Mouse (Mus musculus) forebrain, postnatal 0 days (tissue): ENCODE measurements around the gene Cad. TPM values are rescaled to one million over a fixed set of nuclear protein-coding genes. Genes with fewer than 3 reads are reported as not detected.

ENCODE experiments used
- ATAC-seq: fragments of 200-750 bp; cut with Nextera tagmentation; 2 replicates; pipeline ENCODE4 v1.8.0; 2017; ENCODE audit warnings: mild to moderate bottlenecking, moderate library complexity
- DNase-seq: peaks from one replicate; pipeline ENCODE4 v3.0.0-alpha.2; 2015
- H3K27ac ChIP-seq: fragments of 300-500 bp; sonication (generic); 2 replicates; pipeline ENCODE4 v1.5.1; 2014; ENCODE audit warnings: low read depth, mild to moderate bottlenecking, antibody characterized with exemption, low read length, moderate library complexity, mixed read lengths
- H3K27me3 ChIP-seq: fragments of 300-500 bp; sonication (generic); 2 replicates; pipeline ENCODE4 v1.6.1; 2014; ENCODE audit warnings: mild to moderate bottlenecking, low read length, mixed read lengths; ENCODE audit not compliant: insufficient read depth
- H3K36me3 ChIP-seq: fragments of 300-500 bp; sonication (generic); 2 replicates; pipeline ENCODE4 v1.6.1; 2014; ENCODE audit warnings: mild to moderate bottlenecking, moderate library complexity; ENCODE audit not compliant: insufficient read depth
- H3K4me1 ChIP-seq: fragments of 300-500 bp; sonication (generic); 2 replicates; pipeline ENCODE4 v1.6.1; 2014; ENCODE audit warnings: antibody characterized with exemption; ENCODE audit not compliant: insufficient read depth
- H3K4me2 ChIP-seq: fragments of 300-500 bp; sonication (generic); 2 replicates; pipeline ENCODE4 v1.6.1; 2014; ENCODE audit warnings: low read depth, mild to moderate bottlenecking, moderate library complexity
- H3K4me3 ChIP-seq: fragments of 300-500 bp; sonication (generic); 2 replicates; pipeline ENCODE4 v1.5.1; 2014; ENCODE audit warnings: low read depth, low read length, mixed read lengths
- H3K9ac ChIP-seq: fragments of 300-500 bp; sonication (generic); 2 replicates; pipeline ENCODE4 v1.6.1; 2014; ENCODE audit warnings: mild to moderate bottlenecking
- H3K9me3 ChIP-seq: fragments of 300-500 bp; sonication (generic); 2 replicates; pipeline ENCODE4 v1.6.1; 2016; ENCODE audit warnings: low read length
- CTCF ChIP-seq: sonication (generic); IDR thresholded peaks from 2 replicates; pipeline ENCODE4 v1.5.1; 2016; ENCODE audit warnings: antibody characterized with exemption, control low read depth, low read depth
- WGBS: fragments of 180-500 bp; shearing (Covaris S2); extraction: QIAGEN DNeasy Blood & Tissue Kit; methylation state at CpG from one replicate; pipeline ENCODE4 v1.1.7; 2014; 5-methylcytosine and 5-hydroxymethylcytosine counted together
- polyA plus RNA-seq: library from polyadenylated mRNA; unstranded; fragments of >200 nt; fragmentation: Nextera tagmentation; extraction: Ambion mirVana; gene quantifications from 2 replicates; pipeline ENCODE4 v1.2.1, GENCODE M21; 2015
- total RNA-seq: library from RNA; depleted of rRNA; stranded (reverse); fragments of >200 nt; gene quantifications from 2 replicates; pipeline ENCODE4 v1.2.3, GENCODE M21; 2014

Gene Cad
- total and polyA plus RNA-seq, 2 experiments from 2014 or later, result 6.4 to 28.7 TPM

DNA sequence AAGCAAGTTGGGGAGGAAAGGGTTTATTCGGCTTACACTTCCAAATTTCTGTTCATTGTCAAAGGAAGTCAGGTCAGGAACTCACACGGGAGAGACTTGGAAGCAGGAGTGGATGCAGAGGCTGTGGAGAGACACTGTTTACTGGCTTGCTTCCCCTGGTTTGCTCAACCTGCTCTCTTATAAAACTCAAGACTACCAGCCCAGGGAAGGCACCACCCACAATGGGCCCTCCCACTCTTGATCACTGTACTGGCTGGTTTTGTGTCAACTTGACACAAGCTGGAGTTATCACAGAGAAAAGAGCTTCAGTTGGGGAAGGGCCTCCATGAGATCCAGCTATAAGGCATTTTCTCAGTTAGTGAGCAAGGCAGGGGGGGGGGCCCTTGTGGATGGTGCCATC is 16.5 kb downstream of the Cad start:
- H3K27ac ChIP-seq, result no peak overlapping the region
- H3K4me3 ChIP-seq, result no peak overlapping the region
- no peak overlapping the region for H3K9ac ChIP-seq
- DNase-seq, result no peak
- H3K9me3 ChIP-seq, result no peaks in the 10 kb centered on the region
- H3K36me3 ChIP-seq, result peaks cover 83% of the 10 kb centered on the region
- no peaks in the 10 kb centered on the region for H3K4me1 ChIP-seq
- no peak for TF ChIP-seq CTCF
- no peaks in the 10 kb centered on the region for H3K27me3 ChIP-seq
- no peak for ATAC-seq
- whole genome bisulfite sequencing, result 94% methylated on average over 2 of the region's 2 CpGs
- H3K4me2 ChIP-seq, result no peak overlapping the region

DNA sequence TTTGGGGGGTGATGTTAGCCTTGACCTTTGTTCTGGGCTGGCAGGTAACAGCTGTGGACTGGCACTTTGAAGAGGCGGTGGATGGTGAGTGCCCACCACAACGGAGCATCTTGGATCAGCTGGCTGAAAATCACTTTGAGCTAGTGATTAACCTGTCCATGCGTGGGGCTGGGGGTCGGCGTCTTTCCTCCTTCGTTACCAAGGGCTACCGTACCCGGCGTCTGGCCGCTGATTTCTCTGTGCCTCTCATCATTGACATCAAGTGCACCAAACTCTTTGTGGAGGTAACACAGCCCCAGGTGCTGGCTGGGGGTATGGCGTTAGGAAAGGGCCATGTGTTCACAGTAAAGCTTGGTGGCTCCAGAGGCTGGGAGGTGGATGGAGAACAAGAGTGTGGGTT is 17.2 kb downstream of the Cad start:
- no peak for TF ChIP-seq CTCF
- WGBS, result 96% methylated on average over 11 of the region's 11 CpGs
- DNase-seq, result no peak
- no peak overlapping the region for H3K9ac ChIP-seq
- H3K27ac ChIP-seq, result no peak overlapping the region
- H3K36me3 ChIP-seq, result peaks cover 85% of the 10 kb centered on the region
- H3K4me1 ChIP-seq, result no peaks in the 10 kb centered on the region
- no peak overlapping the region for H3K4me3 ChIP-seq
- H3K27me3 ChIP-seq, result no peaks in the 10 kb centered on the region
- no peak for ATAC-seq
- no peaks in the 10 kb centered on the region for H3K9me3 ChIP-seq
- H3K4me2 ChIP-seq, result no peak overlapping the region

DNA sequence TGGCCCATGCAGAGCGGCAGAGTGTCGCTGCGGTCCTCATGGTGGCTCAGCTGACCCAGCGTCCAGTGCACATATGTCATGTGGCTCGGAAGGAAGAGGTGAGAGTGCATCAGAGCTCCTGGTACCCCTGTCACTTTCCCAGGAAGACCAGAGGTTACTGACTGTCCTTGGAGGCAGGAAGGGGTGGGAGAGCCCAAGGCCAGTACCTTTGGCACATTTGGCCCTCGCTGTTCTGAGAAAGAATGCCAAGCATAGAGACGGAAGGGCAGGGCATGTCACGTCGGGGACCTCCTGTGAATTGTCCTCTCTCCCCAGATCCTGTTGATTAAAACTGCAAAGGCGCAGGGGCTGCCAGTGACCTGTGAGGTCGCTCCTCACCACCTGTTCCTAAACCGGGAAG is 18.6 kb downstream of the Cad start:
- no peak overlapping the region for H3K9ac ChIP-seq
- no peak overlapping the region for H3K4me3 ChIP-seq
- ATAC-seq (no peak), DNase-seq (no peak)
- peaks cover 85% of the 10 kb centered on the region for H3K36me3 ChIP-seq
- H3K9me3 ChIP-seq, result no peaks in the 10 kb centered on the region
- no peak overlapping the region for H3K4me2 ChIP-seq
- no peak overlapping the region for H3K27ac ChIP-seq
- no peaks in the 10 kb centered on the region for H3K4me1 ChIP-seq
- TF ChIP-seq CTCF, result no peak
- no peaks in the 10 kb centered on the region for H3K27me3 ChIP-seq
- WGBS, result 95% methylated on average over 12 of the region's 12 CpGs

DNA sequence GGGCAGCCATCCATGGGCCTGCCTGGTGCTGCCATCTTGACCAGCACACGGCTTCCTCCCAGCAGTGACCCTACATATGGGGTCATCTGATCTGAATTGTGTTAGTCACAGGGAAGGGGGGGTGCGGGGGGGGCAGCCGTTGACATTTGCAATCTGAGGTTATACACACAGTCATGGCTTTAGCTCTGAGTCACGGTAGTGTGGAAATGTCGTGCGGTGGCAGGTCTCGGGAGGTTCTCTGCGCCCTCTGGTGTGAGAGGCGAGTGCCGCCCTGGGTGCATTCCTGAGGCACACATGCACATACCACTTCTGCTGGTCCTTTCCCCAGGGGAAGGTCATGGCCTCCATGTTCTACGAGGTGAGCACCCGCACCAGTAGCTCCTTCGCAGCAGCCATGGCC is 21.8 kb downstream of the Cad start:
- Histone ChIP-seq H3K9ac (no peak overlapping the region), H3K9me3 (no peaks in the 10 kb centered on the region), H3K4me2 (no peak overlapping the region), H3K27me3 (no peaks in the 10 kb centered on the region), H3K36me3 (peaks cover 75% of the 10 kb centered on the region), H3K4me1 (no peaks in the 10 kb centered on the region), H3K27ac (no peak overlapping the region), H3K4me3 (no peak overlapping the region)
- ATAC-seq (no peak), DNase-seq (no peak)
- 92% methylated on average over 13 of the region's 13 CpGs for WGBS
- no peak for TF ChIP-seq CTCF

DNA sequence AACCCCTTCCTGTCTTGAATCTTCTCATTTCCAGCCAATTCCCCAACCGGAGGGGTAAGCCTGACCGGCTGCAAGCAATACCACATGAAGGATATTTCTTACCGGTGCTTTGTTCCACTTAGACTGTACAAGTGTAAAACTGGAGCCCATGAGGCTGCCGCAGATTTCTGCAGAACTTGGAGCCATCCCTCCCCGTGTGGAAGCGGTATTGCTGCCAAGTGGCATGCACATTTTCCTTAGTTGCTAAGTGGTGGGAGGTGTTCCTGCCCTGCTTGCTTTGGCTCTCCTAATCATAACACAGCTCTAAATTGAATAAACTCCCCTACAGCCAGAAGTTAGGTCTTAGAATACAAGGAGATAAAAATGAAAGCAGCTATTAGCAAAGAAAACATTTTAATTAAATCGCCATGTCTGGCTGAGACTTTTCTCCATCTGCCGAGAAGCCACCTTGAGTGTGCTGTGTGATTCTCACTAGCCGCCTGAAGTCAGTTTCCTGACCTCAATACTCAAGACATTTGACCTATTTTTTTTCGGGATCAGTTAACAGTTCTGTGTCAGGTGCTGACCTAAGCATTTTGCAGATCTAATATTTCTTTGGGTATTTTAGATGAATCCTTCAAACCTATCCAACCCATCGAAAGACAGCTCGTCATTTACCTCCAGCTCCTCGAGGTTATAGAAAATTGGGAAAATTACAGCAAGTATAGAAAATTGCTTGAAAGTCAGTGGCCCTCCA is 25.6 kb downstream of the Cad start:
- no peak for TF ChIP-seq CTCF
- H3K9ac ChIP-seq, result no peak overlapping the region
- 64% methylated on average over 13 of the region's 13 CpGs for WGBS
- DNase-seq, result peak; percentile 51
- H3K4me2 ChIP-seq, result no peak overlapping the region
- H3K27ac ChIP-seq, result peak overlapping the region; percentile 40; the same call in 1 of the 2 replicates
- H3K9me3 ChIP-seq, result no peaks in the 10 kb centered on the region
- peak; percentile 32; the same call in 1 of the 2 replicates for ATAC-seq
- no peak overlapping the region for H3K4me3 ChIP-seq
- H3K36me3 ChIP-seq, result peaks cover 39% of the 10 kb centered on the region
- no peaks in the 10 kb centered on the region for H3K4me1 ChIP-seq
- H3K27me3 ChIP-seq, result no peaks in the 10 kb centered on the region

DNA sequence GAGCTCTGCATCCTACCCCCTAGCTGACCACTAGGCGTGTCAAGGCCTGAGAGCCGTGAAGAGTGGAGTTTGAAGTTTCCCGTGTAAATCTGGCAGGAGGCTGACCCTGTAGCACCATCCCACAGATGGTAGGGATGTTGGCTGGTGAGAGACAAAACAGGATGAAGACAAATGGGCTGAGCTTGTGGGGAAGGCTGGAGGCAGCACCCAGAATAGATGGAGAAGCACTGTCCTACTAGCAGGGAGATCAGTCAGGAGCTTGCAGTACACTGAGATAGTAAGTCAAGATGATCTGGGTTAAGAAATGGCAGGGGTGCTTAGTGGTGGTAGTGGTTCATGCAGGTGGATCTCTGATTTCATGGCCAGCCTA is 26.2 kb downstream of the Cad start:
- 70% methylated on average over 3 of the region's 3 CpGs for WGBS
- Histone ChIP-seq H3K4me2 (no peak overlapping the region), H3K36me3 (peaks cover 33% of the 10 kb centered on the region), H3K27me3 (no peaks in the 10 kb centered on the region), H3K9ac (no peak overlapping the region), H3K9me3 (no peaks in the 10 kb centered on the region), H3K4me3 (no peak overlapping the region), H3K4me1 (no peaks in the 10 kb centered on the region), H3K27ac (no peak overlapping the region)
- DNase-seq, result no peak
- TF ChIP-seq CTCF, result no peak
- ATAC-seq, result no peak

DNA sequence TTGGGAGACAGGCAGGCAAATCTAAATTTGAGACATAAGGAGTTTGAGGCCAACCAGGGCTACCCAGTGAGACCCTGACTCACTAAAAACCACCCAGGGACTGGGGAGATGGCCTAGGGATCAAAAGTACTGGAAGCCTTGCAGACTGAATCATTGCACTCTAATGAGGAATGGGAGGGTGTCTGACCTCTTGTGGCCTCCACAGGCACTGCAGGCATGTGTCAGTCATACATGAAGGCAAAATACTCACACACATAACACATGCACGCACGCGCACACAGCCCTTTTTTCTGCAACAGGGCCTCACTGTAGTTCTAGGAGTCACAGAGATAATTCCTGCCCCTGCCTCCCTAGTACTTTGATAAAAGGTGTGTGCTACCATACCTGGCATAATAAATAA is 26.8 kb downstream of the Cad start:
- DNase-seq, result no peak
- TF ChIP-seq CTCF, result peak; percentile 74
- Histone ChIP-seq H3K36me3 (peaks cover 27% of the 10 kb centered on the region), H3K4me2 (no peak overlapping the region), H3K4me3 (no peak overlapping the region), H3K27me3 (no peaks in the 10 kb centered on the region), H3K9me3 (no peaks in the 10 kb centered on the region), H3K4me1 (no peaks in the 10 kb centered on the region), H3K27ac (no peak overlapping the region), H3K9ac (no peak overlapping the region)
- WGBS, result 78% methylated on average over 3 of the region's 3 CpGs
- ATAC-seq, result peak; percentile 24; the same call in 1 of the 2 replicates
